Mouse (Mus musculus) spleen, adult 2 months (tissue): Measurements from ENCODE around the gene Ranbp3l.

Experiments used
- CTCF ChIP-seq: fragments of 200-500 bp; IDR thresholded peaks from 2 replicates; pipeline ENCODE4 v1.5.1; 2011; ENCODE audit warnings: mild to moderate bottlenecking, inconsistent platforms; ENCODE audit not compliant: insufficient read depth, insufficient read length, insufficient replicate concordance; ENCODE audit errors: extremely low read depth
- POLR2A ChIP-seq: fragments of 200-500 bp; IDR thresholded peaks from 2 replicates; pipeline ENCODE4 v1.6.1; 2011; ENCODE audit warnings: low read depth, low read length, inconsistent platforms

GRCm38 (mm10) chr15:9074139-9074538, 106.4 kb downstream of the Ranbp3l start:
- TF ChIP-seq CTCF (no peak), POLR2A (no peak)
